Mouse (Mus musculus) G1E (cell line): ENCODE measurements around the gene Nyx.

ENCODE experiments used
- CTCF ChIP-seq: IDR thresholded peaks from 2 replicates; pipeline ENCODE4 v1.5.1; 2012; ENCODE audit warnings: low read depth, low read length, inconsistent platforms, mixed read lengths
- GATA1 ChIP-seq: IDR thresholded peaks from 2 replicates; pipeline ENCODE4 v1.6.1; 2012; ENCODE audit warnings: borderline replicate concordance, low read length, inconsistent platforms, mixed read lengths

GRCm38 (mm10) chrX:13482576-13482975, 16.7 kb downstream of the Nyx start:
- TF ChIP-seq CTCF (no peak), GATA1 (no peak)
